8 mouse cellular contexts compared by ENCODE assay signal in genomic region chr2:94010335-94011291, GRCm38 (mm10). TPM values are rescaled to one million over a fixed set of nuclear protein-coding genes. Genes with fewer than 3 reads are reported as not detected.
DNase-seq lines count a peak whose midpoint lies in the region; ATAC-seq and TF ChIP-seq lines count a peak whose summit lies in the region.

Gene Alkbh3 (minus strand): TSS chr2:94010807.

- H3K9ac ChIP-seq in heart, embryonic 15.5 days, result peak within 1 kb of the TSS; percentile 89
- peak within 1 kb of the TSS; percentile 77 for H3K9ac ChIP-seq in liver, embryonic 14.5 days (replicated peaks)
- H3K9ac ChIP-seq in neural tube, embryonic 11.5 days (ENCODE audit: low read length), result peak within 1 kb of the TSS; percentile 85
- peak within 1 kb of the TSS; percentile 91 for H3K9ac ChIP-seq in stomach, postnatal 0 days (ENCODE audit: low read length)

- peak; percentile 97 for ATAC-seq in heart, embryonic 15.5 days (replicated peaks; ENCODE audit: insufficient number of reproducible peaks, insufficient read depth, low FRiP score, low read depth)
- peak; percentile 98 for ATAC-seq in liver, embryonic 14.5 days (ENCODE audit: insufficient read depth)
- ATAC-seq in neural tube, embryonic 11.5 days (ENCODE audit: insufficient read depth, low FRiP score, low TSS enrichment), result peak; percentile 98
- ATAC-seq in stomach, postnatal 0 days (ENCODE audit: low FRiP score, low TSS enrichment), result peak; percentile 100

- peak within 1 kb of the TSS; percentile 91 for H3K4me3 ChIP-seq in forebrain, embryonic 10.5 days
- peak within 1 kb of the TSS; percentile 89 for H3K4me3 ChIP-seq in heart, embryonic 15.5 days
- peak within 1 kb of the TSS; percentile 66 to 83 for H3K4me3 ChIP-seq in liver, embryonic 14.5 days (ENCODE audit: insufficient read depth in 1 of 2, low read depth in 2 of 2, low read length in 2 of 2)
- H3K4me3 ChIP-seq in neural tube, embryonic 11.5 days (ENCODE audit: low read depth, low read length), result peak within 1 kb of the TSS; percentile 84
- peak within 1 kb of the TSS; percentile 81 for H3K4me3 ChIP-seq in stomach, postnatal 0 days (ENCODE audit: low read depth, low read length)

- peak; percentile 93 for DNase-seq in CD4-positive, CD25-positive, alpha-beta regulatory T cell, adult 2 months (ENCODE audit: low read depth, low spot score)
- DNase-seq in c-Kit-positive CD71-negative TER-119-negative erythroid progenitor cells, embryonic 14.5 days (ENCODE audit: low read depth), result peak; percentile 88
- DNase-seq in forebrain, embryonic 10.5 days (ENCODE audit: extremely low spot score, low spot score), result peak; percentile 93
- DNase-seq in kidney, postnatal 25 days, result peak; percentile 91 to 95
- DNase-seq in liver, embryonic 14.5 days (ENCODE audit: low read depth in 3 of 3, low spot score in 3 of 3), result peak; percentile 79 to 84 (median 81)
- peak; percentile 94 for DNase-seq in neural tube, embryonic 11.5 days (ENCODE audit: low spot score)
- peak; percentile 92 for DNase-seq in stomach, postnatal 0 days (ENCODE audit: low spot score)

- peaks cover 28% of the 10 kb centered on the region for H3K36me3 ChIP-seq in forebrain, embryonic 10.5 days (replicated peaks)
- H3K36me3 ChIP-seq in heart, embryonic 15.5 days, result peaks cover 29% of the 10 kb centered on the region
- no peaks in the 10 kb centered on the region; the same call in 1 of the 2 replicates for H3K36me3 ChIP-seq in liver, embryonic 14.5 days (replicated peaks; ENCODE audit: control insufficient read depth, insufficient read depth, low read depth)
- no peaks in the 10 kb centered on the region for H3K36me3 ChIP-seq in neural tube, embryonic 11.5 days (ENCODE audit: control insufficient read depth, insufficient read depth, low read length)
- no peaks in the 10 kb centered on the region for H3K36me3 ChIP-seq in stomach, postnatal 0 days (ENCODE audit: control insufficient read depth, insufficient read depth, low read length)

- TF ChIP-seq EP300 in liver, embryonic 14.5 days (IDR thresholded peaks at IDR 0.05; ENCODE audit: low read depth), result no peak
- TF ChIP-seq EP300 in stomach, postnatal 0 days (optimal IDR thresholded peaks at IDR 0.05), result no peak

- H3K27ac ChIP-seq in forebrain, embryonic 10.5 days, result peak within 1 kb of the TSS; percentile 90
- H3K27ac ChIP-seq in heart, embryonic 15.5 days, result peak within 1 kb of the TSS; percentile 64
- H3K27ac ChIP-seq in liver, embryonic 14.5 days, result no peak within 1 kb of the TSS
- no peak within 1 kb of the TSS for H3K27ac ChIP-seq in neural tube, embryonic 11.5 days (ENCODE audit: low read depth, low read length)
- H3K27ac ChIP-seq in stomach, postnatal 0 days (replicated peaks), result peak within 1 kb of the TSS; percentile 69; the same call in 1 of the 2 replicates

- peak within 1 kb of the TSS; percentile 86 for H3K4me2 ChIP-seq in heart, embryonic 15.5 days
- peak within 1 kb of the TSS; percentile 75 for H3K4me2 ChIP-seq in liver, embryonic 14.5 days (ENCODE audit: low read depth)
- peak within 1 kb of the TSS; percentile 83 for H3K4me2 ChIP-seq in neural tube, embryonic 11.5 days (ENCODE audit: low read depth)
- peak within 1 kb of the TSS; percentile 56 for H3K4me2 ChIP-seq in stomach, postnatal 0 days (replicated peaks; ENCODE audit: low read depth)

- H3K4me1 ChIP-seq in forebrain, embryonic 10.5 days, result peaks cover 15% of the 10 kb centered on the region
- H3K4me1 ChIP-seq in heart, embryonic 15.5 days (replicated peaks), result peaks cover 9% of the 10 kb centered on the region
- H3K4me1 ChIP-seq in liver, embryonic 14.5 days (replicated peaks; ENCODE audit: control insufficient read depth in 2 of 2, insufficient read depth in 2 of 2, low read length in 1 of 2), result peaks cover 0 to 8% of the 10 kb centered on the region in 2 experiments; a peak in 2 of 4 replicates
- peaks cover 4% of the 10 kb centered on the region; the same call in 1 of the 2 replicates for H3K4me1 ChIP-seq in neural tube, embryonic 11.5 days (ENCODE audit: control insufficient read depth, insufficient read depth, low read length)
- H3K4me1 ChIP-seq in stomach, postnatal 0 days (replicated peaks; ENCODE audit: control insufficient read depth, insufficient read depth), result peaks cover 3% of the 10 kb centered on the region; the same call in 1 of the 2 replicates

- TF ChIP-seq CTCF in liver, embryonic 14.5 days (IDR thresholded peaks at IDR 0.05; ENCODE audit: low read depth), result no peak
- no peak for TF ChIP-seq CTCF in stomach, postnatal 0 days (IDR thresholded peaks at IDR 0.05; ENCODE audit: low read depth)

- no peaks in the 10 kb centered on the region for H3K9me3 ChIP-seq in forebrain, embryonic 10.5 days
- no peaks in the 10 kb centered on the region for H3K9me3 ChIP-seq in heart, embryonic 15.5 days (replicated peaks)
- H3K9me3 ChIP-seq in liver, embryonic 14.5 days (ENCODE audit: control insufficient read depth, low read length), result no peaks in the 10 kb centered on the region
- H3K9me3 ChIP-seq in neural tube, embryonic 11.5 days (ENCODE audit: control insufficient read depth, low read length), result no peaks in the 10 kb centered on the region
- H3K9me3 ChIP-seq in stomach, postnatal 0 days (ENCODE audit: control insufficient read depth, low read length), result no peaks in the 10 kb centered on the region

- 4% methylated on average over 47 of the region's 47 CpGs for WGBS in forebrain, embryonic 10.5 days
- 6% methylated on average over 47 of the region's 47 CpGs for WGBS in heart, embryonic 15.5 days
- WGBS in liver, embryonic 14.5 days (ENCODE audit: insufficient replicate concordance), result 6% methylated on average over 47 of the region's 47 CpGs
- 4% methylated on average over 47 of the region's 47 CpGs for WGBS in neural tube, embryonic 11.5 days
- WGBS in stomach, postnatal 0 days, result 5% methylated on average over 47 of the region's 47 CpGs

- no peaks in the 10 kb centered on the region for H3K27me3 ChIP-seq in forebrain, embryonic 10.5 days (ENCODE audit: poor library complexity, severe bottlenecking)
- no peaks in the 10 kb centered on the region for H3K27me3 ChIP-seq in heart, embryonic 15.5 days
- no peaks in the 10 kb centered on the region; the same call in 1 of the 2 replicates for H3K27me3 ChIP-seq in liver, embryonic 14.5 days (ENCODE audit: control insufficient read depth, insufficient read depth, low read length)
- H3K27me3 ChIP-seq in neural tube, embryonic 11.5 days (ENCODE audit: control insufficient read depth, insufficient read depth, low read length), result no peaks in the 10 kb centered on the region
- H3K27me3 ChIP-seq in stomach, postnatal 0 days (ENCODE audit: control insufficient read depth, insufficient read depth, low read length), result no peaks in the 10 kb centered on the region

RNA-seq across cellular contexts. Expression of gene Alkbh3, which starts in this region (rescaled TPM):
- polyA plus RNA-seq in forebrain, embryonic 10.5 days (2016; fragmentation: Nextera tagmentation; extraction: Ambion mirVana), result 48.8 and 49.5 TPM in 2 replicates
- 59.2 and 64.7 TPM in 2 replicates for polyA plus RNA-seq in heart, embryonic 15.5 days (2015; fragmentation: Nextera tagmentation; extraction: Ambion mirVana)
- 16.6 and 21.4 TPM in 2 replicates for polyA plus RNA-seq in liver, embryonic 14.5 days (2012; rRNA removed)
- polyA plus RNA-seq in liver, embryonic 14.5 days (2014; fragmentation: Nextera tagmentation; extraction: Ambion mirVana), result 27.3 and 32.1 TPM in 2 replicates
- 46.6 and 47.8 TPM in 2 replicates for polyA plus RNA-seq in neural tube, embryonic 11.5 days (2014; fragmentation: Nextera tagmentation; extraction: Ambion mirVana)
- 46.2 and 50.4 TPM in 2 replicates for polyA plus RNA-seq in stomach, postnatal 0 days (2015; fragmentation: Nextera tagmentation; extraction: Ambion mirVana)

Comparison
In these comparisons a context has a peak if more than half of its experiments do, and no peak if none do; other contexts are left out.
1. H3K27ac ChIP-seq: peak in forebrain, embryonic 10.5 days (single experiment), heart, embryonic 15.5 days (single experiment) and stomach, postnatal 0 days (single experiment); none in liver, embryonic 14.5 days (single experiment) and neural tube, embryonic 11.5 days (single experiment).
2. Peak in every context shown above with its lines, with median percentiles within 50 percentile points of each other: DNase-seq, H3K4me3 ChIP-seq, ATAC-seq, H3K4me2 ChIP-seq and H3K9ac ChIP-seq.